Mouse (Mus musculus) heart, postnatal 4 days (tissue): ENCODE results near the gene Tbc1d9b. TPM values are rescaled to one million over a fixed set of nuclear protein-coding genes. Genes with fewer than 3 reads are reported as not detected.
"Not testable (repeated sequence)": the region's sequence is repeated elsewhere in the genome, so short reads cannot be mapped to it uniquely, and the experiment has no call there.

Source experiments
- DNase-seq: peaks from one replicate; pipeline ENCODE4 v3.0.0; 2021
- total RNA-seq, 2 experiments: library from RNA; stranded (reverse); gene quantifications; 2 replicates each; pipeline ENCODE4 v1.2.3; 2021

The Tbc1d9b gene
- total RNA-seq, 2 experiments from 2014 or later, result 40.6 to 42.4 TPM

DNA sequence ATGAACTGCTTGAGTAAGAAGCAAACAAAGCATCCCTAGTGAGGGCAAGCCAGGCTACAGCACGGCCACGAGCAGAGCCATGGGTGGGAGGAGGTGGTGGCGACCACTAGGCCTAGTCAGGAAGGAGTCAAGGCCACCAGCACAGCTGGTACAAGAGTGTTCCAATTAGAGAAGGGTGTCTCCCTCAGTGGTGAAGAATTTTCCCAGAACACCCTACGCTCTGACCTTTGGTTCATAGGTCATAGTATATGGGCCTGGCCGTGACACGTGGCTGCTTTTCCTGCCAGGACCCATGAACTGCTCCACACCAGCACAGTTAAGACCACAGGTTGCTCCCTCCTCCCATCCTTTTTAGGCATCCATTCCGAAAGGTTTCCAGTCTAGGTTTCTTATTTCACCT, 8.4 kb downstream of the Tbc1d9b start:
- DNase-seq, result no peak

GRCm38 (mm10) chr11:50145529-50145928, 14.3 kb downstream of the Tbc1d9b start:
- no peak for DNase-seq

- no peak for DNase-seq
These were observed 14.9 kb downstream of the Tbc1d9b start for GRCm38 (mm10) chr11:50146121-50146520.

DNA sequence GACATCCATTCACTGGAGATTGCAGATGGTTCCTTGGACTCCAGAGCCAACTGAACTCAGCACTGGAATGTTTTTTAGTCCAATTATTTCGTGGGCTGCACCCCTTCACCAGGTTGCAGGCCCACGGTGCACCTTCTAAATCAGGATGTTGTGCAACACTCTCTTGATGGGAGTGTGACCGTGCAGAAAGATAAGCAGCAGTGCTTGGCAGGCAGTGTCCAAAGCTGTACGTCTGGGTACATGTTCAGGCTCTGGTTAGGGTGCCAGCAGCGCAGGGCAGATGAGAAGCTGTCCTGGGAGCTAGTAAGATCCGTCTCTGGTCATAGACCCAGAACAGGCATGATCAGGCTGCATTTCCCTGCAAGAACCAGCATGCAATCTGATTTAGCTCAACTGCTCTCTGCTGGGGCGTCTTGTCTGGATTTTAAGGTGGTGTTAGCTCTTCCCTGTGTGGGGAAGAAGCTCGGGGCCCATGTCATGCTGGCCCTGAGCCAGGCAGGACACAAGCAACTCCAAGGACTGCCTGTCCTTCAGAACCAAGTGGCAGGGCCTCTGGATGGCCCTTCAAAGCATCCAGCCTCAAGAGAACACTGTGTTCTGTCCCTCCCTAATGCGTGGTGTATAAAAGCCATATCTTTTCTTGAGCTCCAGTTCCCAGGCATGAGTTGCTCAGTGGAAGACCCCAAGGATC, 16.2 kb downstream of the Tbc1d9b start:
- DNase-seq, result no peak

GRCm38 (mm10) chr11:50147958-50148476, 16.8 kb downstream of the Tbc1d9b start:
- DNase-seq, result no peak

- peak; percentile 65 for DNase-seq
These were observed 18.0 kb downstream of the Tbc1d9b start for GRCm38 (mm10) chr11:50149200-50149599.

- DNase-seq, result no peak
These were observed 18.5 kb downstream of the Tbc1d9b start for GRCm38 (mm10) chr11:50149603-50150150.

GRCm38 (mm10) chr11:50151374-50151773, 20.2 kb downstream of the Tbc1d9b start:
- DNase-seq, result no peak

- no peak for DNase-seq
These were observed 23.0 kb downstream of the Tbc1d9b start for GRCm38 (mm10) chr11:50154166-50154565.

DNA sequence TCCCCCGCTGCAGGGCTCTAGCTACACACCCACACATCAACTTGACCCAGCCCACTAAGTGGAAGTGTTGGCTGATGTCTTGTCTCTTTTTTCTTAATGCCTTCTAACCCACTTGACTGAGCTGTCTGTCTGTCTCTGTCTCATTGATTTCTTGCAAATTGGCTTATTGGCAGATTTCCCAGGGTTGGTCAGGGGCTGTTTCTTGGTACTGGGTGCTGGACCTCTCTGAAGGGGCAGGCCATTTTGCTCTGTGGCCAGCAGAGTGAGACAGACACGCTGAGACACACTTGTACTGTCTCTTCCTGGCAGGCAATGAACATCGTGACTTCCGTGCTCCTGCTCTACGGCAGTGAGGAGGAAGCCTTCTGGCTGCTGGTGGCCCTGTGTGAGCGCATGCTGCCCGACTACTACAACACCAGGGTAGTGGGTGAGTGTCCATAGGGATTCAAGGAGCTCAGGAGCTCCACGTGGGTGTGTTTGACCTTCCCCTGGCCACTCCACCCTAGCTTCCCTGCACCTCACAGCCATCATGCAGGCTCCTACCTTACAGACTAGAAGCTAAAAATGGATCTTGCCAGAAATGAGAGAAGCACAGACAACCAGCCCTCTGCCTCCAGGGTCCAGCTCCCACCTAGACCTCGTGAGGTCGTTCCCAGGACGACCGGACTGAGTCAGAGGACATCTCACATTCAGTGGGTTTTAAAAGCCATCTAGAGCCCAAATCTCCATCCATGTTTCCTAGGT, 23.8 kb downstream of the Tbc1d9b start:
- DNase-seq, result no peak

- DNase-seq, result no peak
These were observed 24.6 kb downstream of the Tbc1d9b start for GRCm38 (mm10) chr11:50155785-50156184.

DNA sequence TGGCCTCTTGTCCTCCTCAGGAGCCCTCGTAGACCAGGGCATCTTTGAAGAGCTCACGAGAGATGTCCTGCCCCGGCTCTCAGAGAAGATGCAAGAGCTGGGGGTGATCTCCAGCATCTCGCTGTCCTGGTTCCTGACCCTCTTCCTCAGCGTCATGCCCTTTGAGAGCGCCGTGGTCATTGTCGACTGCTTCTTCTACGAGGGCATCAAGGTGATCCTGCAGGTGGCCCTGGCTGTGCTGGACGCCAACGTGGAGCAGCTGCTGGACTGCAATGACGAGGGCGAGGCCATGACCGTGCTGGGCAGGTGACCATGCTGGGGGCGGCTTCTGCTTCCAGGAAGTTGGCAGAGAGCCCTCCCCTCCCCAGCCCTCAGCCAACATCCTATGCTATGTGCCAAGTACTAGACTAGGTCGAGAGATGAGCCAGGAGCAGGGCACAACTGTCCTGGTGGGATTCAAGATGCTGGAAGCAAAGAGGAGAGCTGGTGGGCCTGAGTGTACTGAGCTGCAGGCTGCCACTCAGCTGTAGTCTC, 25.6 kb downstream of the Tbc1d9b start:
- no peak for DNase-seq

- DNase-seq, result no peak
These were observed 27.1 kb downstream of the Tbc1d9b start for GRCm38 (mm10) chr11:50158346-50158745.

DNA sequence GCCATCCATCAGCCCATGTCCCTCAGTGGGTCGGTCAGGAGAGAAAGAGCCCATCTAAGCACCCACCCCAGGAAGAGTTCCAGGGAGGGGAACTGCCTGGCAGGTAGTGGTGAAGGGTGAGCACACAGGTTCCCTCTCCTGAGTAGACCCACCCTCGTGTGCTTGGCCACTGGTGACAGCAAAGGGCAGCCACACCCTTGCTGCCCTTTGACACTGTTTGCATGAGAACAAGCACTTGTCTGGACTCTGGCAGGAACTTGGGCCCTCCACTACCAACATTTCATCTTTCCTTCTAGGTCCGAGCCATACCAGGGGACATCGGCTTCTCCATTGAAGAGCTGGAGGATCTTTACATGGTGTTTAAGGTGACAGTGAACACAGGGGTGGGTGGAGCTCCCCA, 28.2 kb downstream of the Tbc1d9b start:
- DNase-seq, result no peak

- DNase-seq, result peak; percentile 73
These were observed 30.5 kb downstream of the Tbc1d9b start for GRCm38 (mm10) chr11:50161578-50162304.

DNA sequence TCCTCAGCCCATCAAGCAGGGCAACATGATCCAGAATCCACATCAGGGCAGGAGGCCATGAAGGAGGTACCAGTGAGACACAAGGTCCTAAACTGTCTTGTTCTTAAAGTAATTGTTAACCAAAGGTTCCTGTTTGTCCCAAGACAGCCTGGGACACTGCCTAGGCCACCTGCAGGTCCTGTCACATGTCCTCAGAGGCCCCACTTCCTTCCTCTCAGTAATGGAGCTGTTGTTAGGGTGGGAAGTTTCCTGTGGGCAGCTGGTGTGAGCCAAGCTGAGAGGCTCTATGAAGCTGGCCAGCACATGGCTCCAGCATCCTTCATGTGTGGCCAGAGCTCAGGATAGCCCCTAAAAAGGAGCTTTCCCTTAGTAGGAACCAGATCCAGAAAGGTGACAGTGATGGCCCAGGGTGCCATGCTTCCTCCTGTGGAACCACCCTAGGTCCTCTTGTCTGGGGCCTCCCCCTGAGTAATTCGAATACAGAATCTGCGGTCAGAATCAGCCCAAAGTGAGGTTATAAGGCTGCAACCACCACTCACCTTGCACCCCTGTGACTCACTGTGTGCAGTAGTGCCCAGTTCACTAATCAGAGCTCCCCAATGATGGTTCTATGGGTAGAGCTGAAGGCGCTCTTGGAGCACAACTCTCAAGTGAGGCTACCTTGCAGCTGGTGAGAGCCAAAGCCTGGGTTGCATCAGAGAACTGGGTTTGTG, 31.3 kb downstream of the Tbc1d9b start:
- DNase-seq, result no peak

DNA sequence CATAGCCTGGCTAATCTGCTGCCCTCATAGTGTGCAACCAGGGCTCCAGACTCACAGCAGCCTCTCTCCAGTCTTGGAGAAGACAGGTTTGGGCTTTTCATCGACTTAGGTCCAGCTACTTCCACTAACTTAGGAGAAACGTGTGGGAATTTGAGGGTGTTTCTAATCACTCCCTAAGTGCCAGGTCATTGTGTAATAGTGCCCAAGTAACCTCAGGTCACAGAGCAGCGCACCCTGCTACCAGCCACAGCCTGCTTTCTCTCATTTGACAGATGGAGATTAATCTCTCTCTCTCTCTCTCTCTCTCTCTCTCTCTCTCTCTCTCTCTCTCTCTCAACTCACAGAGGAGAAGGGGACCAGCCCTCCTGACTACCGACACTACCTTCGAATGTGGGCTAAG, 37.2 kb downstream of the Tbc1d9b start:
- DNase-seq, result no peak

GRCm38 (mm10) chr11:50174111-50174729, 43.0 kb downstream of the Tbc1d9b start, which contains the start of gene Mrnip:
TSS of gene Mrnip (plus strand) at chr11:50174444.
- DNase-seq, result not testable (repeated sequence)

DNA sequence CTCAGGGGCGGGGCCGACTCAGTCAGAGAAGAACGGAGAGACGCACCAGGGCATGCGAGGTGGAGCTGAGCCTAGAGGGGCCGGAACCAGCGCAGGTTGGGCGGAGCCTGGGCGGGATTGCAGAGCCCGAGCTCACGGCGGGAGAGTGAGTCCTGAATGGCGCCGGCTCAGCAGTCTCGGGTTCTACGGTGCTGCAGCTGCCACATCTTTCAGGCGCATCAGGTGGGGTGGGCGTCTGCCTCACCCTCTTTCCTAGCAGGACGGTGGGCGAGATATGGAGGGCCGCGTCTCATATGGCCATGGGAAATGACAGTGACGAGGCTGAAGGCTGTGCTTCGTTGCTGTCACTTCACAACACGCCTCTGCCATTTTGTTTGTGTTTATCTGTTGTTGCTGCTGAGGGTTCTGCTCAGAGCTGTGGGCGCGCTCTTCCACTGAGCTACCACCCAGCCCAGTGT, 43.6 kb downstream of the Tbc1d9b start:
- peak; percentile 98 for DNase-seq

DNA sequence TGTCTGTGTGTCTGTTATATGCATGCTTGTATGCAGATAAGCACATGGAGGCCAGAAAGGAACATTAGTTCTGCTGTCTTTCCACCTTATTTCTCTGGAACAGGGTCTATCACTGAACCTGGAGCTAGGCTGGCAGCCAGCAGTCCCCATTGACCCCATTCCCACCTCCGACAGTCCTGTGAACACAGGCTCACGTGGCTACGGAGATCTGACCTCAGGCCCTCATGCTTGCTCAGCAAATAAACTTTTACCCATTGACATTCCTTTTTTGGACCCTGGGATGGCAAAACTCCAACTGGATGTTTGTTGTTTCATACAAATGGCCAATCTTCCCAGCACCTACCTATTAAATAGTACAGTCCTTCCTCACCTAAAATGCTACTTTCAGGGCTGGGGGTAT, 45.2 kb downstream of the Tbc1d9b start:
- no peak for DNase-seq

- DNase-seq, result no peak
These were observed 45.9 kb downstream of the Tbc1d9b start for GRCm38 (mm10) chr11:50177111-50177510.
